Mouse (Mus musculus) B cell, adult 67 days (primary cell): ENCODE measurements around the gene Slc22a5. TPM values are rescaled to one million over a fixed set of nuclear protein-coding genes. Genes with fewer than 3 reads are reported as not detected.

Source experiments
- total RNA-seq, 2 experiments: library from RNA; stranded (reverse); gene quantifications; 4 replicates each; pipeline ENCODE4 v1.2.4; 2023

Slc22a5 gene
- 10 to 100 TPM; 13.1 to 14.4 TPM for total RNA-seq

DNA sequence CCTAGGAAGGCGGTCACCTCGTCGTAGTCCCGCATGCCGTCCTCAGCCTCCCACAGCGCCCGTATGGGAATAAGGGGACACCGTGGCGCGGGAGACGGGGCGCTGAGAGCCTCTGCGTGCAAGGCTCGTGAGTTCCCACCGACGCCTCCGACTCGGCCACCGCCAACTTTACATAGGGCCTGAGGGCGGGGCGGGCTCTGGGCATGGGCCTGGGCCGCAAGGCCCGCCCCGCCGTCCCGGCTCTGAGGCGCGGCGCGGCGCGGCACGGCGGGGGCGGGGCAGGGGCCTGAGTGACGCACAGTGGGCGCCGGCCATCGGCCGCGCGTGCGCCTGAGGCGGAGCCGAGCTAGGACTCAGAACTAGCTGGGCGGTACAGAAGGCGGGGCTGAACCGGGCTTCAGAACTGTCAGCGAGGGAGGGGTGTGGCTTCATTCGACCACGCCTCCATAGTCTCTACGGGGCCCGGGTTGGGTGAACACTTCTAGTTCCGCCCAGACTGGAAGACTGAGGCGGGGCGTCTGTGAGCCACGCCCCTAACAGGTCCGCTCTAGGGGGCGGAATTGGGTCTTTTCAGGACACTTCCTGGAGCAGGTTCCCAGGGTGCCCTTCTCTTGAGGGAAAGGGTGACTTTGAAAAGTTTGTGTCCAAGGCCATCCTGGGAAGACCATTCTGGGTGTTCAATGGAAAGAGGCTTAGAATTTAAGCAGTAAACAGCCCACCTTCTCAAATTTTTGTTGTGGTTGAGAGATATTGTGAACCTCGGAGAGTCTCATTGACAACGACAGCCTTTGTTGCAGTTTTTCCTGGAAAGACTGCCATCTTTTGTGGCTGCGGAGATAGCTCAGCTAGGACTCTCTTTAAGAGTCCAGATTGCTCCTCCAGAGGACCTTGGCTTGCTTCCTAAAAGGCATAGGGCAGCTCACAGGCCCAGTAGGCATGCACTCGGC is at the start of gene Slc22a5:
TSS of gene Slc22a5 (minus strand) at position 156 of the 947 bp plus-strand sequence.

DNA sequence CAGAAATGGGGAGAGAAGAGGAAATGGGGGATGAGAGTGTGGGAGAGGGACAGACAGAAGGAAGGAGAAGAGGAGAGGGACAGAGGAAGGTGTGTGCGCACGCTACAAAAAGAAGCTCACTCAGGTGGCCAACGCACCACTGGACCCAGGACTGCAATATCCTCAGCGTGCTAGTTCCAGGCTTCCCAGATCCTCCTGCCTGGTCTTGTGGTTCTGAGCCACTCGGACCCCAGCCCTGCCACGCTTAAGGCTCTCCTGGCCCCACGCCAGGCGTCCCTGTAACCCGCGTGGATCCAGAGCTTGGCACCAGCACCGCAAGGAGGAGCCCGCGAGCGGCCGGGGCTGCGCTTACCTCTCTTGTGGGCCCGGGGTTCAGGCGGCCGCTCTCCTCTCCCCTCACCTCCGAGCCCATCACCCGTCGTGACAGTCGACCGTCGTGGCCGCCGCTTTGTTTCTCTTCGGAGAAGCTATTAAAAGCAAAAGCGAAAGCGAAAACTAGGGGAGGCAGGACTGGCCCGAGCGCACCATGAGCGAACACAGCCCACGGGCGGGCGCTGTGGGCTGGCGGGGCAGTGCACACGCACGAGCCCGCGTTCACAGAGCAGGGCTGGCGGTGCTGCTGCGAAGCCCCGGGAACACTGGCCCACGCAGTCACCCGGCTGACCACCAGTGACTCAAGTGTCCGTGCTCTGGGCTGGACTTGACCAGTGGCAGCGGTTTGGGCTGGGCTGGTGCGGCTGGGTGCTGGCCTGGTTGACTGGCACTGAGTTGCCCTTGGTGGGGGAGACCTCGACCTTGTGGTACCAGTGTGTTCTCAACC is 32.5 kb downstream of the Slc22a5 start, which contains the start of gene Gm12216:
TSS of gene Gm12216 (minus strand) at position 496 of the 820 bp plus-strand sequence.

Other genes starting within 250 kb of the Slc22a5 start
- 10 to 100 TPM; 31.4 to 36.6 TPM for gene Rad50, start 184.3 kb downstream of the Slc22a5 start, total RNA-seq
- not detected for gene Il5, start 170.9 kb downstream of the Slc22a5 start, total RNA-seq
- gene Irf1, start 121.6 kb downstream of the Slc22a5 start, total RNA-seq = 100 to 1,000 TPM; 190 to 196 TPM
- gene Gm17334, start 118.5 kb downstream of the Slc22a5 start, total RNA-seq = not detected
- gene Gm12216, start 32.4 kb downstream of the Slc22a5 start, total RNA-seq = 1 to 10 TPM; 4.2 to 8.9 TPM
- 1 to 10 TPM; 1.0 to 1.2 TPM for gene Slc22a21, start 88.7 kb upstream of the Slc22a5 start, total RNA-seq
- not detected for gene Slc22a4, start 136.4 kb upstream of the Slc22a5 start, total RNA-seq
- gene Pdlim4, start 177.4 kb upstream of the Slc22a5 start, total RNA-seq = not detected
- not detected for gene P4ha2, start 208.4 kb upstream of the Slc22a5 start, total RNA-seq